Mouse (Mus musculus): ENCODE results near the gene Sdr9c7. TPM values are rescaled to one million over a fixed set of nuclear protein-coding genes. Genes with fewer than 3 reads are reported as not detected.

Gene Sdr9c7
- 0.99 TPM in 1 of 2 replicates, not detected in the other for total RNA-seq (2014; rRNA removed)
- not detected in 2 replicates for polyA plus RNA-seq (2015; fragmentation: Nextera tagmentation; extraction: Ambion mirVana)

GRCm38 (mm10) chr10:127898218-127898617 lies at the start of gene Sdr9c7:
Gene Sdr9c7 (plus strand): TSS chr10:127898518.
- WGBS, result 89% methylated on average over 2 of the region's 2 CpGs

GRCm38 (mm10) chr10:127849628-127850027 lies 48.7 kb upstream of the Sdr9c7 start, which contains the start of gene Rdh19:
Gene Rdh19 (plus strand): TSS chr10:127849928.
- H3K27ac ChIP-seq (ENCODE audit: low read depth, low read length), result no peak within 1 kb of the TSS
- no peak for DNase-seq (ENCODE audit: low spot score)
- H3K4me1 ChIP-seq (ENCODE audit: insufficient read depth, low read length), result no peaks in the 10 kb centered on the region
- no peaks in the 10 kb centered on the region for H3K27me3 ChIP-seq (ENCODE audit: insufficient read depth, low read length)
- no peaks in the 10 kb centered on the region for H3K9me3 ChIP-seq (ENCODE audit: low read length)
- no peak within 1 kb of the TSS for H3K9ac ChIP-seq (replicated peaks; ENCODE audit: low read length, poor library complexity, severe bottlenecking)
- no peak within 1 kb of the TSS for H3K4me3 ChIP-seq (ENCODE audit: low read depth, low read length)
- H3K36me3 ChIP-seq (ENCODE audit: insufficient read depth, low read length), result no peaks in the 10 kb centered on the region
- 84% methylated on average over 1 of the region's 1 CpGs for WGBS
- ATAC-seq (ENCODE audit: low FRiP score), result no peak
- no peak within 1 kb of the TSS for H3K4me2 ChIP-seq (ENCODE audit: low read depth, low read length, poor library complexity, severe bottlenecking)
- TF ChIP-seq CTCF (IDR thresholded peaks at IDR 0.05), result no peak

More at GRCm38 (mm10) chr10:127898218-127898617, at the start of gene Sdr9c7:
- no peak within 1 kb of the TSS for H3K4me2 ChIP-seq (ENCODE audit: low read depth, low read length, poor library complexity, severe bottlenecking)
- H3K27me3 ChIP-seq (ENCODE audit: insufficient read depth, low read length), result no peaks in the 10 kb centered on the region
- no peak within 1 kb of the TSS for H3K27ac ChIP-seq (ENCODE audit: low read depth, low read length)
- no peak within 1 kb of the TSS for H3K4me3 ChIP-seq (ENCODE audit: low read depth, low read length)
- no peak for DNase-seq (ENCODE audit: low spot score)
- H3K4me1 ChIP-seq (ENCODE audit: insufficient read depth, low read length), result no peaks in the 10 kb centered on the region
- H3K9me3 ChIP-seq (ENCODE audit: low read length), result no peaks in the 10 kb centered on the region
- no peaks in the 10 kb centered on the region for H3K36me3 ChIP-seq (ENCODE audit: insufficient read depth, low read length)
- H3K9ac ChIP-seq (replicated peaks; ENCODE audit: low read length, poor library complexity, severe bottlenecking), result no peak within 1 kb of the TSS
- no peak for TF ChIP-seq CTCF (IDR thresholded peaks at IDR 0.05)
- no peak for ATAC-seq (ENCODE audit: low FRiP score)

- Histone ChIP-seq H3K27ac (ENCODE audit: low read depth, low read length) (no peak overlapping the region), H3K9ac (replicated peaks; ENCODE audit: low read length, poor library complexity, severe bottlenecking) (no peak overlapping the region), H3K36me3 (ENCODE audit: insufficient read depth, low read length) (no peaks in the 10 kb centered on the region), H3K4me1 (ENCODE audit: insufficient read depth, low read length) (no peaks in the 10 kb centered on the region), H3K4me3 (ENCODE audit: low read depth, low read length) (no peak overlapping the region), H3K27me3 (ENCODE audit: insufficient read depth, low read length) (no peaks in the 10 kb centered on the region), H3K4me2 (ENCODE audit: low read depth, low read length, poor library complexity, severe bottlenecking) (no peak overlapping the region), H3K9me3 (ENCODE audit: low read length) (no peaks in the 10 kb centered on the region)
- no peak for ATAC-seq (ENCODE audit: low FRiP score)
- DNase-seq (ENCODE audit: low spot score), result no peak
- TF ChIP-seq CTCF (IDR thresholded peaks at IDR 0.05), result no peak
These were observed 41.9 kb upstream of the Sdr9c7 start for GRCm38 (mm10) chr10:127856376-127856775.

GRCm38 (mm10) chr10:127864931-127865330 lies 33.4 kb upstream of the Sdr9c7 start:
- Histone ChIP-seq H3K4me1 (ENCODE audit: insufficient read depth, low read length) (no peaks in the 10 kb centered on the region), H3K27ac (ENCODE audit: low read depth, low read length) (no peak overlapping the region), H3K27me3 (ENCODE audit: insufficient read depth, low read length) (no peaks in the 10 kb centered on the region), H3K36me3 (ENCODE audit: insufficient read depth, low read length) (no peaks in the 10 kb centered on the region), H3K9me3 (ENCODE audit: low read length) (no peaks in the 10 kb centered on the region), H3K4me3 (ENCODE audit: low read depth, low read length) (no peak overlapping the region), H3K9ac (replicated peaks; ENCODE audit: low read length, poor library complexity, severe bottlenecking) (no peak overlapping the region), H3K4me2 (ENCODE audit: low read depth, low read length, poor library complexity, severe bottlenecking) (no peak overlapping the region)
- ATAC-seq (ENCODE audit: low FRiP score) (no peak), DNase-seq (ENCODE audit: low spot score) (no peak)
- TF ChIP-seq CTCF (IDR thresholded peaks at IDR 0.05), result no peak

- Histone ChIP-seq H3K36me3 (ENCODE audit: insufficient read depth, low read length) (no peaks in the 10 kb centered on the region), H3K27me3 (ENCODE audit: insufficient read depth, low read length) (no peaks in the 10 kb centered on the region), H3K4me3 (ENCODE audit: low read depth, low read length) (no peak within 1 kb of the TSS), H3K4me2 (ENCODE audit: low read depth, low read length, poor library complexity, severe bottlenecking) (no peak within 1 kb of the TSS), H3K9me3 (ENCODE audit: low read length) (no peaks in the 10 kb centered on the region), H3K9ac (replicated peaks; ENCODE audit: low read length, poor library complexity, severe bottlenecking) (no peak within 1 kb of the TSS), H3K27ac (ENCODE audit: low read depth, low read length) (no peak within 1 kb of the TSS), H3K4me1 (ENCODE audit: insufficient read depth, low read length) (no peaks in the 10 kb centered on the region)
- 87% methylated on average over 3 of the region's 3 CpGs for WGBS
- TF ChIP-seq CTCF (IDR thresholded peaks at IDR 0.05), result no peak
- no peak for ATAC-seq (ENCODE audit: low FRiP score)
- DNase-seq (ENCODE audit: low spot score), result no peak
These were observed 32.1 kb upstream of the Sdr9c7 start, which contains the start of gene Rdh16f2 for GRCm38 (mm10) chr10:127866232-127866631. Gene Rdh16f2 (plus strand): TSS chr10:127866474.

GRCm38 (mm10) chr10:127872484-127872883 lies 25.8 kb upstream of the Sdr9c7 start:
- no peaks in the 10 kb centered on the region for H3K36me3 ChIP-seq (ENCODE audit: insufficient read depth, low read length)
- no peak overlapping the region for H3K9ac ChIP-seq (replicated peaks; ENCODE audit: low read length, poor library complexity, severe bottlenecking)
- H3K4me3 ChIP-seq (ENCODE audit: low read depth, low read length), result no peak overlapping the region
- no peaks in the 10 kb centered on the region for H3K27me3 ChIP-seq (ENCODE audit: insufficient read depth, low read length)
- H3K9me3 ChIP-seq (ENCODE audit: low read length), result no peaks in the 10 kb centered on the region
- H3K4me1 ChIP-seq (ENCODE audit: insufficient read depth, low read length), result no peaks in the 10 kb centered on the region
- WGBS, result 84% methylated on average over 4 of the region's 4 CpGs
- ATAC-seq (ENCODE audit: low FRiP score), result no peak
- no peak overlapping the region for H3K27ac ChIP-seq (ENCODE audit: low read depth, low read length)
- no peak for DNase-seq (ENCODE audit: low spot score)
- TF ChIP-seq CTCF (IDR thresholded peaks at IDR 0.05), result peak; percentile 21
- no peak overlapping the region for H3K4me2 ChIP-seq (ENCODE audit: low read depth, low read length, poor library complexity, severe bottlenecking)

Data from midbrain, postnatal 0 days (tissue).